Mouse (Mus musculus): ENCODE data around the gene Foxj2.

DNA sequence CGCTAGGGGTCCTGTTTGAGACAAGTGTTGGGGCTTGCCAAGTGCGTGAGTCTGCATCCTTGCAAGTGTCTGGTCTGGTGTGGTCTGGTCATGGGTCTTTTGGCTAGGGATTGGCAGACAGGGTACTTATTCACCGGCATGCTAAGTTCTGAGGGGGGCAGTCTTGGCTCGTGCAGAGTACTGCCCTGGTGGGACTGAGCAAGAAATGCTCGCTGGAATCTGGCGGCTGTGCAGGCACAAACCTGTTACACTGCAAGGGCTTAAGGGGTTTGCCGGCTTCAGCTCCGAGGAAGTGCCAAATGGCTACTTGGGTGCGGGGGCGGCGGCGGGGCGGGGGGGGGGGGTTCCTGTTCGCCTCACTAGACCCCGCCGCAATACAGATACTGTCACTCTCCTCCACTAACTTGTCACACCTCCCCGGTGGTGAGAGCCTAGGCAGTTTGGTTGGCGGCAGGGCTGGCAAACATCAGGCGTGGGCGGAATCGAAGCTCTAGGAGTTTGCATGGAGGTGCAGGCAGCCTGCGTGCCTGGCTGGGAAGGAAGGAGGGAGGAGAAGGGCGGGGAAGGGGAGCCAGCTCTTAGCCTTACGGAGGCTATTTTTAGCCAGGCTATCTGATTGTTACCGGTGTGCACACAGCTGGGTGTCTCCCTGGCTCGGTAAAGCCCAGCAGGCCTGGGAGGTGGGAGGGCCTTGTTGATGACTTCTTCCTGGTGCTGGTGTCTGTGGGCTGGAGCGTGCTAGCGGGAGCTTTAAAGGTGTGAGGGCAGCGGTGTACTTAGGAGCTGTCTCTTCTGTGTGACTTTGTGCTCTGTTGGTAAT is 6.4 kb downstream of the Foxj2 start:
- TF ChIP-seq USF1 (IDR thresholded peaks at IDR 0.05; ENCODE audit: low read depth, low read length) (no peak), NELFE (IDR thresholded peaks at IDR 0.05; ENCODE audit: low read depth, low read length) (no peak), SMC3 (IDR thresholded peaks at IDR 0.05; ENCODE audit: low read depth, low read length) (no peak), CTCF (conservative IDR thresholded peaks at IDR 0.05 in 1 of 2, IDR thresholded peaks at IDR 0.05 in 1 of 2; ENCODE audit: low read depth in 2 of 2, low read length in 2 of 2) (no peak), POLR2A (IDR thresholded peaks at IDR 0.05; ENCODE audit: low read depth, low read length) (peak; percentile 57; the same call in 1 of the 2 replicates), MYC (IDR thresholded peaks at IDR 0.05; ENCODE audit: low read depth, low read length) (no peak), EP300 (IDR thresholded peaks at IDR 0.05; ENCODE audit: low read length) (no peak), ETS1 (conservative IDR thresholded peaks at IDR 0.05; ENCODE audit: low read depth, low read length) (peak; percentile 61), KAT2A (IDR thresholded peaks at IDR 0.05; ENCODE audit: insufficient replicate concordance, low read length) (no peak), MAZ (IDR thresholded peaks at IDR 0.05; ENCODE audit: low read depth, low read length) (0 out of 2 replicates have a peak, but pooled peaks have one; percentile 49), PAX5 (IDR thresholded peaks at IDR 0.05; ENCODE audit: low read length) (no peak), SIN3A (IDR thresholded peaks at IDR 0.05; ENCODE audit: low read length) (no peak), MAX (IDR thresholded peaks at IDR 0.05; ENCODE audit: low read length) (peak; percentile 87)
